Mouse (Mus musculus): ENCODE results near the gene Prl3a1. TPM values are rescaled to one million over a fixed set of nuclear protein-coding genes. Genes with fewer than 3 reads are reported as not detected.

Gene Prl3a1
- not detected in 2 replicates for polyA plus RNA-seq (2015; fragmentation: Nextera tagmentation; extraction: Ambion mirVana)

GRCm38 (mm10) chr13:27259136-27259535, at the start of gene Prl3a1:
Prl3a1 (plus strand) TSS chr13:27259436.
- Histone ChIP-seq H3K27ac (ENCODE audit: low read length) (no peak within 1 kb of the TSS), H3K9me3 (ENCODE audit: control insufficient read depth, low read length) (no peaks in the 10 kb centered on the region), H3K4me3 (ENCODE audit: low read length) (no peak within 1 kb of the TSS), H3K9ac (ENCODE audit: low read length) (no peak within 1 kb of the TSS), H3K36me3 (ENCODE audit: control insufficient read depth, insufficient read depth, low read length) (no peaks in the 10 kb centered on the region), H3K4me1 (replicated peaks; ENCODE audit: control insufficient read depth, insufficient read depth, low read length) (no peaks in the 10 kb centered on the region), H3K27me3 (ENCODE audit: control insufficient read depth, insufficient read depth, low read depth, low read length) (no peaks in the 10 kb centered on the region), H3K4me2 (ENCODE audit: low read depth, low read length) (no peak within 1 kb of the TSS)
- WGBS, result 80% methylated on average over 4 of the region's 4 CpGs
- no peak for ATAC-seq (ENCODE audit: low read depth)

DNA sequence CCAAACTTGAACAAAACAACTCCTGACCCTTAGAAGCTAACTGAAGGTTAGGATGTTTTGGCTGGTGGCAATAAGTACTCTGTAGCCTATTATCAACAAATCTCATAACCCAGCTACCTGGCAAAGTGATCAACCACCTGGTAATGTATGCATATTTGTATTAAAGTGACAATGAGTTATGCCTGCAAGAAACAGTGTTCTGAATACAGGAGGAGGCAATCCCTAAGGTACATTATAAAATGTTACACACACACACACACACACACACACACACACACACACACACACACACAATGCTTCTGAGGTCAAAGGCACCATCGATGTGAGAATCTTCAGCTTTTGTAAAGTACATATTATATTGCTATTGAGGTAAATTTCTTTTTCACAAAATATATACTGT, 17.7 kb upstream of the Prl3a1 start, which contains the start of gene Prl3b1:
Prl3b1 (plus strand) TSS at position 301 of the 400 bp plus-strand sequence.
- ATAC-seq (ENCODE audit: low read depth), result no peak
- WGBS, result 91% methylated on average over 1 of the region's 1 CpGs
- Histone ChIP-seq H3K9me3 (ENCODE audit: control insufficient read depth, low read length) (no peaks in the 10 kb centered on the region), H3K4me2 (ENCODE audit: low read depth, low read length) (no peak within 1 kb of the TSS), H3K36me3 (ENCODE audit: control insufficient read depth, insufficient read depth, low read length) (no peaks in the 10 kb centered on the region), H3K27me3 (ENCODE audit: control insufficient read depth, insufficient read depth, low read depth, low read length) (no peaks in the 10 kb centered on the region), H3K4me1 (replicated peaks; ENCODE audit: control insufficient read depth, insufficient read depth, low read length) (no peaks in the 10 kb centered on the region), H3K27ac (ENCODE audit: low read length) (no peak within 1 kb of the TSS), H3K9ac (ENCODE audit: low read length) (no peak within 1 kb of the TSS), H3K4me3 (ENCODE audit: low read length) (no peak within 1 kb of the TSS)

DNA sequence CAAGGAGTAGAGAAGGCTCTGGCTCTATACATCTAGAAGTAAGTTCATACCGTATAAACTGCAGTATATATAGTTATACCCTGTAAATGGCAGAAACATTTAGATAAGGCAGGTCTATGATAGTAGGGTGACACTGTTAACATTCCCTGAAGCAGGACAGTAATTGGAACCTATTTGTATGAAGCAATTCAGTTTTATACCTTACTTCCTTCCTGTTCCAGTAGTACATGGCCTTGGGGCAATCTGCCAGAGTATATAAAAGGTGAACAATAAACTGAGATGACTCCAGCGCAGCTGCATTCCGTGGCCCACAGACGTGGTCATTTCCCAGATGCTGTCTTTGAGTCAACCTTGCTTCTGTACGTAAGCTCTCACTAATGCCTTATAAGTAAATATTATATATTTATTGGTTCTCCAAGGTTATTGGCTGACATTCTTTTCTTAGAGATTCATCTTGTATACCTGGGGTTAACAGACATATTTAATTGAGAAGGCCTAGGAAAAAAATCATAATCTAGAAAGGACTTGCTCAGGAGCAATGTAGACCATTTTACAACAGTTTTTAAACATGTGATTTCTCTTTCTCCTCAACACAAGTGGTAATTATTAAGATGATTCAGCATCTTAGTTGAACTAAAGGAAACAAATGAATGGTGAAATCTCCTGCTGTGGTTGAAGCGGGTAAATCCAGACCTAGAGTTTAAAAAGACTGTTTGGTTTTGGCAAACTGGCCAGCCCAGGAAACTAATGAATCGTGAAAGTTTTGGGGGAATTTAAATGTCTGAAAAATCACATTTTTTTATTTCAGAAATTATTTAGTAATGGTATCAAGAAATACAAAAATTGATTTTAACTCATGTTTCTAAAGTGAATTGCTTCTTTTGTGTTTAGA, 53.3 kb downstream of the Prl3a1 start, which contains the start of gene Prl6a1:
Prl6a1 (plus strand) TSS at position 294 of the 892 bp plus-strand sequence.
- Histone ChIP-seq H3K27me3 (ENCODE audit: control insufficient read depth, insufficient read depth, low read depth, low read length) (no peaks in the 10 kb centered on the region), H3K4me3 (ENCODE audit: low read length) (no peak within 1 kb of the TSS), H3K4me1 (replicated peaks; ENCODE audit: control insufficient read depth, insufficient read depth, low read length) (no peaks in the 10 kb centered on the region), H3K9me3 (ENCODE audit: control insufficient read depth, low read length) (no peaks in the 10 kb centered on the region), H3K9ac (ENCODE audit: low read length) (no peak within 1 kb of the TSS), H3K36me3 (ENCODE audit: control insufficient read depth, insufficient read depth, low read length) (no peaks in the 10 kb centered on the region), H3K4me2 (ENCODE audit: low read depth, low read length) (no peak within 1 kb of the TSS), H3K27ac (ENCODE audit: low read length) (no peak within 1 kb of the TSS)
- ATAC-seq (ENCODE audit: low read depth), result no peak
- WGBS, result 64% methylated on average over 7 of the region's 7 CpGs

Other genes with a start within 250 kb of the Prl3a1 start
- gene Prl, start 201.9 kb upstream of the Prl3a1 start, polyA plus RNA-seq (2015; fragmentation: Nextera tagmentation; extraction: Ambion mirVana), result 0.41 and 0.75 TPM in 2 replicates
- gene Prl3d1, start 165.2 kb upstream of the Prl3a1 start, polyA plus RNA-seq (2015; fragmentation: Nextera tagmentation; extraction: Ambion mirVana), result not detected in 2 replicates
- gene Prl3d2, start 137.7 kb upstream of the Prl3a1 start, polyA plus RNA-seq (2015; fragmentation: Nextera tagmentation; extraction: Ambion mirVana), result not detected in 2 replicates
- gene Prl3d3, start 102.6 kb upstream of the Prl3a1 start, polyA plus RNA-seq (2015; fragmentation: Nextera tagmentation; extraction: Ambion mirVana), result not detected in 2 replicates
- not detected in 2 replicates for gene Prl3c1, start 62.8 kb upstream of the Prl3a1 start, polyA plus RNA-seq (2015; fragmentation: Nextera tagmentation; extraction: Ambion mirVana)
- not detected in 2 replicates for gene Prl3b1, start 17.6 kb upstream of the Prl3a1 start, polyA plus RNA-seq (2015; fragmentation: Nextera tagmentation; extraction: Ambion mirVana)
- gene Prl6a1, start 53.2 kb downstream of the Prl3a1 start, polyA plus RNA-seq (2015; fragmentation: Nextera tagmentation; extraction: Ambion mirVana), result not detected in 2 replicates
- gene Prl8a2, start 86.2 kb downstream of the Prl3a1 start, polyA plus RNA-seq (2015; fragmentation: Nextera tagmentation; extraction: Ambion mirVana), result not detected in 2 replicates
- not detected in 2 replicates for gene Prl2b1, start 131.4 kb downstream of the Prl3a1 start, polyA plus RNA-seq (2015; fragmentation: Nextera tagmentation; extraction: Ambion mirVana)
- not detected in 2 replicates for gene Prl8a6, start 179.3 kb downstream of the Prl3a1 start, polyA plus RNA-seq (2015; fragmentation: Nextera tagmentation; extraction: Ambion mirVana)